Mouse (Mus musculus) frontal cortex, postnatal 10 days (tissue): ENCODE results near the gene Add3.

Source experiments
- DNase-seq, 2 experiments: peaks; one replicate each; pipeline ENCODE4 v3.0.0; 2022; ENCODE audit warnings: low spot score in 2 of 2, mixed read lengths in 1 of 2

The Add3 gene

GRCm38 (mm10) chr19:53228064-53228794, 88.0 kb downstream of the Add3 start:
- DNase-seq, result no peak

GRCm38 (mm10) chr19:53230942-53231815, 90.9 kb downstream of the Add3 start:
- DNase-seq, result no peak

GRCm38 (mm10) chr19:53233586-53233985, 93.3 kb downstream of the Add3 start:
- DNase-seq, result no peak

GRCm38 (mm10) chr19:53241806-53242205, 101.6 kb downstream of the Add3 start:
- no peak for DNase-seq

- DNase-seq, result no peak
Measured at GRCm38 (mm10) chr19:53243956-53244355, 103.7 kb downstream of the Add3 start.

- DNase-seq, result no peak
Measured at GRCm38 (mm10) chr19:53247558-53247957, 107.3 kb downstream of the Add3 start.

GRCm38 (mm10) chr19:53248023-53248494, 107.8 kb downstream of the Add3 start:
- peak in 1 of 2 experiments; percentile 33 for DNase-seq

- no peak for DNase-seq
Measured at GRCm38 (mm10) chr19:53251015-53251414, 110.8 kb downstream of the Add3 start.

GRCm38 (mm10) chr19:53251656-53252055, 111.4 kb downstream of the Add3 start:
- no peak for DNase-seq

GRCm38 (mm10) chr19:53252111-53253028, 112.1 kb downstream of the Add3 start:
- DNase-seq, result no peak

GRCm38 (mm10) chr19:53256361-53256760, 116.1 kb downstream of the Add3 start:
- no peak for DNase-seq

- no peak for DNase-seq
Measured at GRCm38 (mm10) chr19:53256991-53257594, 116.8 kb downstream of the Add3 start.

GRCm38 (mm10) chr19:53257631-53258560, 117.7 kb downstream of the Add3 start:
- no peak for DNase-seq

- DNase-seq, result no peak
Measured at GRCm38 (mm10) chr19:53258740-53259506, 118.7 kb downstream of the Add3 start.

- no peak for DNase-seq
Measured at GRCm38 (mm10) chr19:53259541-53259940, 119.3 kb downstream of the Add3 start.

- DNase-seq, result no peak
Measured at GRCm38 (mm10) chr19:53260261-53260660, 120.0 kb downstream of the Add3 start.

GRCm38 (mm10) chr19:53260828-53261227, 120.6 kb downstream of the Add3 start:
- DNase-seq, result no peak

GRCm38 (mm10) chr19:53262061-53262460, 121.8 kb downstream of the Add3 start:
- DNase-seq, result no peak
